Mouse (Mus musculus): ENCODE measurements around the gene Lrp1.
A peak's percentile ranks its signal among the peaks of the same experiment; 100 is the strongest.

Lrp1 gene

GRCm38 (mm10) chr10:127517941-127518340, 103.0 kb downstream of the Lrp1 start:
- no peak for DNase-seq

GRCm38 (mm10) chr10:127516576-127517260, 104.2 kb downstream of the Lrp1 start:
- DNase-seq, result no peak

DNA sequence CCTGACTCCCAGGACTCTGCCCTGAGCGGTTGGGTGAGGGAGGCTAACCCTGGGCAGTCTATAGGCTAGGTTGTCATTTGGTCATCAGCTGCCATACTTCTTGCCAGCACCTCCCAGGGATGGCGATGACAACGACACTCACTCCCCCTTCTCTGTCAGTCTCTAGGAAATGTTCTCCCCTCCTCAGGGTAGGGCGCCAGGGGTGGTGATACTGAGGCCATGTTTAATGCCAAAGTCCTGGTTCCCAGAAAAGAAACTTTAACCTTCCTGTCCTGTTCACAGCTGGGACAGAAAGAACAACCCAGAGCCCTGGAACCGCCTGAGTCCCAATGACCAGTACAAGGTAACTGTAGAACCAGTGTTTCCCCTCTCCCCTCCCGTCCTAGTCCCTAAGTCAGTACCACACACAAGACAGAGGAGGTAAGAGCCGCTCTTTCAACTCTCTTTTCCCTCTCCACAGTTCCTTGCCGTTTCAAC, 104.9 kb downstream of the Lrp1 start:
- no peak for DNase-seq

DNA sequence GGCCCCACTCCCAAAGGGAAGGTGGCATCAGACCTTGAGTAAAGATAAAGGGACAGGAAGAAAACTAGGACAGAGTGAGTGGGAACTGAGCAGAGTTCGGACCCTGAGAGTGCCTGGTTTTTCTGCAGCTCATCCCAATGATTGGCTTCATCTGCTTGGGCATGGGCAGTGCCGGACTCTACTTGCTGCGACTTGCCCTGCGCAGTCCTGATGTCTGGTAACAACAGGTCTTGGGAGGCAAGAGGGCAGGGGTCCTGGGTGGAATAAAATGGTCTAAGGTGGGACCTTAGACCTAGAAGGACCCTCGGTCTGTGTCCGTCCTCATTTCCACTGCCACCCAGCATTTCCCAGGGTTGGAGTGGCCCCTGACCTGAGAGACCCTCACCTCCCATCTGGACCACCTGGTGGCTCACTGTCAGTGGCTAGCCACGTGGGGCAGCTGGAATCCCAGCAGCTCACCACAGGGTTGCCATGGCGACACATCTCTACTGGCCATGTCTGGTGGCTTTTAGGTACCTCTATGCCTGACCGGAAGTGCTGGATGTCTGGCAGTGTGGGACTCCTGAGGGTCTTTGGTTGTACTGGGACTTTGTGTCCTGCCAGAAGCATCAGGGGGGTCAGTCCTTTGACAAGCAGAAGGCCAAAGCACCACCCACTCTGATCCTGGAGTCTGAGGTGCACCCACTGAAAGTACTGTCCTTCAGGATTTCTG, 105.5 kb downstream of the Lrp1 start:
- no peak for DNase-seq

GRCm38 (mm10) chr10:127514764-127515163, 106.2 kb downstream of the Lrp1 start, which contains the start of gene Ndufa4l2:
Gene Ndufa4l2 (plus strand): TSS chr10:127514967.
- no peak for DNase-seq

- no peak for DNase-seq
Observed at GRCm38 (mm10) chr10:127514111-127514698, 106.7 kb downstream of the Lrp1 start.

DNA sequence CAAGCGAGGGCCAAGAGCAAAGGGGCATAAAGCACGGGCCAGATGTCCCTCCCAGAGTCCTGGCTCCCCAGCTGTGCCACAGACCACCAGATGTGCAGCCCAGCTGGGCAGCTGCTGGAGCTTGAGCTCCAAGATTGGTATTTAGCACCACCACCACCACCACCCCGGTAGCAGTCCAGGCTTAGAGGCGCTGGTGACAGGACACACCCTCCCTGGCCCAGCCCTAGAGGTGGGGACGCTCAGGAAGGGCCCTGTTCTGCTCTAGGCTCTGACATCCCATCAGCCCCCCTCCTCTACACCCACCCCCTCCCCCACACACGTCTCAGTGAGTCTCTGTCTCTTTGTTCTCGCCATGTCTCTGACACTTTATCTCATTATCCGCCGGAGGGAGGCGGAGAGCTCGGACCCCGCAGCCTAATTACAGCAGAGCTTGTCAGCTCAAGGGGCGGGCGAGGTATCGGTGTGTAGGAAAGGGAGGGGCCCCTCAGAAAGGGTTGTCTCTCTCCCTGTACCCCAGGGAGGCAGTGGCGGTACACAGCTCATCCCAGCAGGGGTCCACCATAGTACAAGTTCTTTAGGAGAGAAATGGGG, 107.4 kb downstream of the Lrp1 start:
- DNase-seq, result no peak

DNA sequence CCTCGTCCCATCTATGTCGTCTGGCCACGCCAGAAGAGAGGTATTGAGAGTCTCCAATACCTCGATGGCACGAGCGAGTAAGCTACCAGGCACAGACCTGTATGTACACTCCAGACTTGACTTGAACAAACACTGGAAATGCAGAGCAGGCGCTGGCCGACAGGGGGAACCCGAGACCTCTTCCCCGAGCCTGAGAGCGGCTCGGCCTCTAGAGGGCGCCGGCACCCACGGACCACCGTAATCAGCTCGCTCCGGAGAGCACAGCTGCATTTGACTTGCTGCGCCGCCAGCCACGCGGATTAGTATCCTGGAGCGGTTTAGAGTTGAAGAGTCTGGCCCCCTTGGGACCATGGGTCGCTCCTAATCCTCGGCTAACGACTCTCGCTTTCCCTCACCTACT, 108.1 kb downstream of the Lrp1 start:
- peak; percentile 96 for DNase-seq

GRCm38 (mm10) chr10:127512307-127512666, 108.7 kb downstream of the Lrp1 start:
- no peak for DNase-seq

- peak; percentile 68 for DNase-seq
Observed at GRCm38 (mm10) chr10:127511634-127512306, 109.2 kb downstream of the Lrp1 start.

- DNase-seq, result no peak
Observed at GRCm38 (mm10) chr10:127510895-127511617, 109.9 kb downstream of the Lrp1 start.

- DNase-seq, result no peak
Observed at GRCm38 (mm10) chr10:127509837-127510701, 110.9 kb downstream of the Lrp1 start.

DNA sequence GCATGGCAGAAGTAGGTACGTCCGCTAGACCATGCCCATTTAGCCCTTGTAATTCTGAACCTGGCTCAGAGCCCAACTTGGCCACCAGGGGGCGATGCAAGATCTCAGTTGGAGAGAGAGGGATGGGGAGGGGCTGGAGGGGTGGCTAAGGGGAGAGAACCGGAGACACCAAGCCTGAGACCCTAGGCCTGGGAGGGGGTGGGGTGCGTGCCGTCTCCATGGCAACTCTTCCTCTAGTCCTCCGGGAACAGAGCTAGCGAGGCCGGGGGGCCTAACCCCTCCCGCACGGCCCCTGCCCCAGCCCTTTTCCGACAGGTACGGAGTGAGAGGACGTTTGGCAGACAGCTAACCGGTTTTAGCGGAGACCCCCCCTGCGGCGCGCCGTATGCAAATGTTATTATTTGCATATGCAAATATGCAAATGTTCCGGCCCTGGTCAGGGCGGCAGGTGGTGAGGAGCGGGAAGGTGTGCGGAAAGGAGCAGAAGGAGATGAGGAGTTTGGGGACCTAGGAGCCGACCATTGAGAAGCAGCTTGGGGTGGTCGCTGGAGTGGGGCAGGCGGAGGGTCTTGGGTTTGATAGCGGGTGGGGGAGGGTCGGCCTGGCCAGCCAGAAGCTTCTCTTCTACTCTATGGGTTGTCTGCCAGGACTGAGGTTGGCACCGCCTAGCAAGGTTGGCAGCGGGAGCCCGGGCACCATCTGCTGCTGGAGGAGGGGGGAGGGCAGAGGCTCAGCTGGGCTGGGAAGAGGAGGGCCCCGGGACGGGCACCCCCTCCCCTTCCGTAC, 111.7 kb downstream of the Lrp1 start:
- DNase-seq, result peak; percentile 90

DNA sequence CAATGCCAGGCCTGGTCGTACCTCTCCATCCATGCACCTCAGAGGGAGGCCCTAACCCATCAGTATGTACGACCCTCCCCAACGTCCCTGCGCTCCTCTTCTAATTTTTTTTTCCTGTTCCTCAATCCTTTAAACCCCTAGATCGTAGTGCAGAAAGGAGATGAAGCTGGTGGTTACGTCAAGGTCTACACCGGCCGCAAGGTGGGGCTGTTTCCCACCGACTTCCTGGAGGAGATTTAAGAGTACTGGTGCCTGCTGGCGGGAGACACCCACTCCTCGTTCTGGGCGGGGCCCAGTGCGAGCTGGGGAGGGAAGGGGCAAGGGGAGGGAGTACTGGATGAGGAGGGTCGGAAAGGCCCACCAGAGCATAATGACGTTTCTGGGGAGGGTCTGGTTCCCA, 112.7 kb downstream of the Lrp1 start:
- DNase-seq, result peak; percentile 87

GRCm38 (mm10) chr10:127500894-127501893, 119.8 kb downstream of the Lrp1 start, which contains the start of gene Stac3:
Gene Stac3 (plus strand): TSS chr10:127501686.
- no peak for DNase-seq

DNA sequence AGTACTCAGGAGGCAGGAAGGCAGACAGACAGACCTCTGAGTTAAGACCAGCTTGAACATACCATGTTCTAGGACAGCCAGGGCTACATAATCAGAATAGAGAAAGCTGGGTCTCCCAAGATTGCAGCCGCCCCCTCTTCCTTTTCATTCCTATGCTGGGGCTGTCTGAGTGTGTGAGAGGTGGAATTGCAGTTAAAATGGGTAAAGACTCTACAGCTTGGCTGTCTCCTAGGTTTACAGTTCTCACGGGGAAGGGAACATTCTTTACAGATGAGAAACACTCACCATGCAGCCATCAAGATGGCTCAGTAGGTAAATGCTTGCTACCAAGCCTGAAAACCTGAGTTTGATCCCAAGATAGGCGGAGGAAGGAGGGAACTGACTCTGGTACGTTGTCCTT, 120.9 kb downstream of the Lrp1 start:
- no peak for DNase-seq

DNA sequence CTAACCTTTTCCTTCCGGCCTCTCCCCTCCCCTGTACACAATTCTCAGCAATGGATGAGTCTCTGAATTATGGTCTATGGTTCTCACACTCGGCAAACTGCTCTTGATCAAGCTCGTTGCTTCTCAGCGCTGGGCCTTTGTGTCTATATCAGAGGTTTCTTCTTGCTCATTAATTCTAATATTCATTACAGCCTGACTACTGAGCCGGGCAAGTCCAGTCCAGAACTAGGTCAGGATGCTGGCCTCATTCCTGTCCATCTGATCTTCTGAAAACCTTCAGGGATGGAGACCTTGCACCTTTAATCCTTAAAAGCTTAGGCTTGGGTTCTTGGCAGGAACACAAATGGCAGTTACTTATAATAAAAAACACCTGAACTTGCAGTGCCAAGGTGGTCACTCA, 121.4 kb downstream of the Lrp1 start:
- no peak for DNase-seq

- no peak for DNase-seq
Observed at GRCm38 (mm10) chr10:127496156-127496555, 124.8 kb downstream of the Lrp1 start.

DNA sequence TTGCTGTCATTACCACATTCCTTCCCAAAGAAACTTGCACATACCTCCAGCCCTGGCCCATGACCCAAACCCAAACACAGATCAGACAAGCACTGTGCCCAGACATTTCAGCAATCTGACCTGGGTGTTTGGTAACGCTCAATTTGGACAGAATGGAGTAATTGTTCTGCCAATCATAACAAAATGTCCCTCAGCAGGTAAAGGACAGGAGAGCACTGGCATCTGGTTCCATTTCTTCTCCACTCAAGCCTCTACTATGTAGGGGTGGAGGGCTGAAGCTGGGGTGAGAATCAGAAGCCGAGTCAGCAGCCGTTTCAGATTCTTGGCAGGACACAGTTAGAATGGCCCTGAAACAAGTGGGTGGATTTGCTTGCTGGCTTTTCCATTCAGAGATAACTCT, 128.8 kb downstream of the Lrp1 start:
- no peak for DNase-seq

Measured in thymus, postnatal 25 days (tissue).